Mouse (Mus musculus): Measurements from ENCODE around the gene Coil. TPM values are rescaled to one million over a fixed set of nuclear protein-coding genes. Genes with fewer than 3 reads are reported as not detected.

Coil gene
- polyA plus RNA-seq, 1 experiment: 18.8 TPM

DNA sequence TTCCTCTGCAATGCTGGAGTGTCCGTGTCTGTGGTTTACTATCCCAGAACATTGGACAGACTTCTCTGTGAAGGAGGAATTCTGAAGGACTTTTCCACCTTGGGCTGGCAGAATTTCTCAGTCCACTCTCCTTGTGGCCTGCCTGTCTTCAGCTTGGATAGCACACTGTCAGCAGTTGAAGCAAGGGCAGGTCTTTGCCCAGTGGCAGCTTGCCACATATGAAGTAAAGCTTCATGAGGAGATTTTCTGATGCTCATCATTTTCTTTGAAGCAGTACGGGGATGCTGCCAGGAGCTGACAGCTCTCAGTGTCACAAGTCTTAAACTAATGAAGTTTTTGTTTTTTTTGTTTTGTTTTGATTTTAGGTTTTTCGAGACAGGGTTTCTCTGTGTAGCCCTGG lies 11.2 kb upstream of the Coil start:
- H3K27ac ChIP-seq (ENCODE audit: insufficient read depth, low read length): no peak overlapping the region
- H3K4me1 ChIP-seq (ENCODE audit: control insufficient read depth, insufficient read depth, low read length): no peaks in the 10 kb centered on the region
- TF ChIP-seq CTCF (IDR thresholded peaks at IDR 0.05; ENCODE audit: extremely low read depth, insufficient read depth, low read length) (no peak), POLR2A (IDR thresholded peaks at IDR 0.05; ENCODE audit: extremely low read depth, insufficient read depth, low read length) (no peak)
- no peak overlapping the region for H3K4me3 ChIP-seq (ENCODE audit: insufficient read depth, low read length)

DNA sequence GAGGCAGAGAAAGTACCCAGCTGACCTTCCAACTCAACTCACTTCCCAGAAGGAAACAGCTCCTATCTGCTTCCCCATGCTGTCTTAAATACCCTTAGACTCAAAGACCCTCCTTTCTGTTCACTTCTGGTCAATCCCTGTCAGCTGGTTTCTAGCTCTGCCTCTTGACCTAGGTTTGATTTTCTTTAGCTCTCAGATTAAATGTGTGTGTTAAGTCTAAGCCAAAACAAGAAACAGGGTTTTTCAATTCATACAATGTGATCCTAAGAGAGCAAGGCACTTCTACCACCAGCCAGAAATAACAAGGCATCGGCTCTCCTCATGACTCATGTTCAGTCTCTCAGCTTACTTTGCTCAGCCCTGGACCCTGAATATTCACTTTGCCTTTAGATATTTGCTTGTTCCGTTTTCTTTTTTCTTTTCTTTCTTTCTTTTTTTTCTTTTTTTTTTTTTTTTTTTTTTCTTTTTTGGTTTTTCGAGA lies 3.1 kb upstream of the Coil start, which contains the start of gene Elobl:
TSS of gene Elobl (minus strand) at position 51 of the 481 bp plus-strand sequence.
- H3K27ac ChIP-seq (ENCODE audit: insufficient read depth, low read length): no peak within 1 kb of the TSS
- H3K4me3 ChIP-seq (ENCODE audit: insufficient read depth, low read length): no peak within 1 kb of the TSS
- TF ChIP-seq POLR2A (IDR thresholded peaks at IDR 0.05; ENCODE audit: extremely low read depth, insufficient read depth, low read length): no peak
- TF ChIP-seq CTCF (IDR thresholded peaks at IDR 0.05; ENCODE audit: extremely low read depth, insufficient read depth, low read length): no peak
- H3K4me1 ChIP-seq (ENCODE audit: control insufficient read depth, insufficient read depth, low read length): no peaks in the 10 kb centered on the region

DNA sequence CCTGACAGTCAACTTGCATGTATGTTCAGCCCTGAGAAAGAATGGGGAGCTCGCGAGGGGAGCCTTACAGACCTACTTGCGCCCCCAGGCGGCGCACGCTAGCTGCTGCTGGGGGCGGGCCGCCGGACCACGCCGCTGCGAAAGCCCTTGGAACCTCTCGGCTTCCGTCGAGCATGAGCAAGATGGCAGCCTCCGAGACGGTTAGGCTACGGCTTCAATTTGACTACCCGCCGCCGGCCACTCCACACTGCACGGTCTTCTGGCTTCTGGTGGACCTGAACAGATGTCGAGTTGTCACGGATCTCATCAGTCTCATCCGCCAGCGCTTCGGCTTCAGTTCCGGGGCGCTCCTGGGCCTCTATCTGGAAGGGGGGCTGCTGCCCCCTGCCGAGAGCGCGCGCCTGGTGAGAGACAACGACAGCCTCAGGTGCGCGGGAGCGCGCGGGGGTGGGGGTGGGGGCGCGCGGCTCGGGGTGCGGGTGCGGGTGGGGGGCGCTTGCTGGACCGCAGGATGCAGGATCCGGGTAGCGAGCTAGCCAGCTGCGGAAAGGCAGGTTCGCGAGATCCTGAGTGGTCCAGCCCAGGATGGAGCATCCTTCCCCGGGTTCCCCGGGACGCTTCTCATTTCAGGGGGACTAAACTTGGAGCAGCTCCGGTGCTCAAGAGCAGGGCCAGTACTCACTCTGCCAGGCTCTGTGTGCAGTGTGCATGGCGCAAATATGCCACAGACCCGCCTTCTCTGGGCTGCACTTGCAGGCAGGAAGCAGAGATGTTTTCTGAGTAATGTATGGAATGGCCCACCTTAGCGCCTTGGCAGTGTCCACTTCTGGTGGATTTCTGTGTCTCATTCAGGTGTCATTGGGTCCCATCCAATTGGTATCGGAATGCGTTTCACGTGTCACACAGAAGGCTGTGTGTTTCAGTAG lies 4.0 kb downstream of the Coil start:
- peak overlapping the region; percentile 61 for H3K4me3 ChIP-seq (ENCODE audit: insufficient read depth, low read length)
- H3K4me1 ChIP-seq (ENCODE audit: control insufficient read depth, insufficient read depth, low read length): peaks cover 2% of the 10 kb centered on the region; the same call in 1 of the 2 replicates
- TF ChIP-seq CTCF (IDR thresholded peaks at IDR 0.05; ENCODE audit: extremely low read depth, insufficient read depth, low read length) (peak; percentile 69), POLR2A (IDR thresholded peaks at IDR 0.05; ENCODE audit: extremely low read depth, insufficient read depth, low read length) (peak; percentile 56)
- H3K27ac ChIP-seq (ENCODE audit: insufficient read depth, low read length): peak overlapping the region; percentile 93

DNA sequence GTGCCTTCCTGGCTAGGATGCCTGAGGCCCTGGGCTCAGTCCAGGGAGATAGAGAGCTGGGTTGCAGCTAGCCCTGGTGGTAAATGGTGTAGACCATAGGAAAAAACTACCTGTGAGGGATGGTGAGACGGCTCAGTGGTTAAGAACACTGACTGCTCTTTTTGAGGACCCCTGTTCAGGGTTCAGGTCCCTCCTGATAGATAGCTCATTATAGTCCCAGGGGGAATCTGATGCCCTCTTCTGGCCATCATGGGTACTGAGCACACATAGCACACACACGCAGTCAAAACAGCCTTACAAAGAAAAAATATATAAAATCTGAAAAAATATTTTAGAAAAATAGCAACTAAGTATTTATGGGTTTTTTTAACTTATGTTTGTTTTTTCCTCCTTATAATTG lies 6.3 kb downstream of the Coil start:
- Histone ChIP-seq H3K27ac (ENCODE audit: insufficient read depth, low read length) (no peak overlapping the region), H3K4me3 (ENCODE audit: insufficient read depth, low read length) (no peak overlapping the region), H3K4me1 (ENCODE audit: control insufficient read depth, insufficient read depth, low read length) (peaks cover 2% of the 10 kb centered on the region; the same call in 1 of the 2 replicates)
- peak; percentile 23; the same call in 1 of the 2 replicates for TF ChIP-seq CTCF (IDR thresholded peaks at IDR 0.05; ENCODE audit: extremely low read depth, insufficient read depth, low read length)
- no peak for TF ChIP-seq POLR2A (IDR thresholded peaks at IDR 0.05; ENCODE audit: extremely low read depth, insufficient read depth, low read length)

DNA sequence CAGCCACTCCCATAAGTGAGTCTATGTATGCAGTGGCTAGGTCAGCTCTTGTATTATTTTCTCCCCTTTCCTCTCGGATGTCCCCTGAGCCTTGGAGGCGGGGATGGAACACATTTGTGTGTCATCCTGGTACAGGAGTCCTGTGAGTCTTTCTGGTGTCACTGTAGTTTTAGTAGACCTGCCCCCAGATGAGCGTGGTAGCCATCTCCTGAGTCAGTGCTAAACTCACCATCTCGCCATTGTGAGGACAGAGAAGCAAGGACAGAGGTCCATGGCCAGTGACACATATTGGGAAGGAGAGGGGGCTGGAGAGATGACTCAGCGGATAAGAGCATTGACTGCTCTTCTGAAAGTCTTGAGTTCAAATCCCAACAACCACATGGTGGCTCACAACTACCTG lies 7.1 kb downstream of the Coil start:
- no peak overlapping the region for H3K4me3 ChIP-seq (ENCODE audit: insufficient read depth, low read length)
- TF ChIP-seq POLR2A (IDR thresholded peaks at IDR 0.05; ENCODE audit: extremely low read depth, insufficient read depth, low read length): no peak
- TF ChIP-seq CTCF (IDR thresholded peaks at IDR 0.05; ENCODE audit: extremely low read depth, insufficient read depth, low read length): no peak
- no peak overlapping the region for H3K27ac ChIP-seq (ENCODE audit: insufficient read depth, low read length)
- H3K4me1 ChIP-seq (ENCODE audit: control insufficient read depth, insufficient read depth, low read length): peaks cover 2% of the 10 kb centered on the region; the same call in 1 of the 2 replicates

DNA sequence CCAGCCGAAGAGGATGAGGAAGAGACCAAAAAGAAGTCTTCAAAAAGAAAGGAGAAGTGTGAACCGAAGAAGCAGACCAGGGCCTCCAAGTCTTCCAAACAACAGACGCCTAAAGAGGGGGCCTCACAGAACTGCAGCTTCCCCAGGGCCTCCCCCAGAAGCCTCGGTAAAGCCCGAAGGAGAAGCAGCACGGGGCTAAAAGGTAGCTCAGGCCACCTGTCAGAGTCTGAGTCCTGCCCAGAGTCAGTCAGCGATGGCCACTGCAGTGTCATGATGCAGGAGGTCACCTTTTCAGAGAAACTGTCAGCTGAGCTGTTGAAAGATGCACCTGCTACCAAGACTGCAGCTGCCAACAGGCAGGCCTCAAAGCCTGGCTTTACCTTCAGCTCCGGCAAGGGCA lies 11.3 kb downstream of the Coil start:
- no peaks in the 10 kb centered on the region for H3K4me1 ChIP-seq (ENCODE audit: control insufficient read depth, insufficient read depth, low read length)
- TF ChIP-seq CTCF (IDR thresholded peaks at IDR 0.05; ENCODE audit: extremely low read depth, insufficient read depth, low read length) (no peak), POLR2A (IDR thresholded peaks at IDR 0.05; ENCODE audit: extremely low read depth, insufficient read depth, low read length) (no peak)
- H3K4me3 ChIP-seq (ENCODE audit: insufficient read depth, low read length): no peak overlapping the region
- no peak overlapping the region for H3K27ac ChIP-seq (ENCODE audit: insufficient read depth, low read length)

DNA sequence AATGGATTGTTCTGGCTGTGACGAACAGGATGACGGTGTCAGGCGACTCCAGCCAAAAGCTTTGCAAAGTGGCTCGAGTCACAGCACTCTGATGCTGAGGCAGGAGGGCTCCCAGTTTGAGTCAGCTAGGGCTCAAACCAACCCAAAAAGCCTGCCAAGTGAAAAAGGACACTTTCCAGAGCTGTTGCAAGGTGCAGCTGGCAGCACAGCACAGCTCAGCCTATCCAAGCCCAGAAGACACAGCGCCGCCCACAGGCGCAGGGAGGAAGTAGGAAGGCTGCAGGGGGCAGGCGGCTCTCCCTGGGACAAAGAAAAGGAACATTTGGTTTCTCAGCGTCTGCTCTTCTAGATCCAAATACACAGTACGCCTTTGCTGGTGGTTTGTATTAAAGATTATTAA lies 16.6 kb downstream of the Coil start:
- Histone ChIP-seq H3K27ac (ENCODE audit: insufficient read depth, low read length) (no peak overlapping the region), H3K4me3 (ENCODE audit: insufficient read depth, low read length) (no peak overlapping the region), H3K4me1 (ENCODE audit: control insufficient read depth, insufficient read depth, low read length) (no peaks in the 10 kb centered on the region)
- 0 out of 2 replicates have a peak, but pooled peaks have one; percentile 12 for TF ChIP-seq CTCF (IDR thresholded peaks at IDR 0.05; ENCODE audit: extremely low read depth, insufficient read depth, low read length)
- TF ChIP-seq POLR2A (IDR thresholded peaks at IDR 0.05; ENCODE audit: extremely low read depth, insufficient read depth, low read length): no peak

DNA sequence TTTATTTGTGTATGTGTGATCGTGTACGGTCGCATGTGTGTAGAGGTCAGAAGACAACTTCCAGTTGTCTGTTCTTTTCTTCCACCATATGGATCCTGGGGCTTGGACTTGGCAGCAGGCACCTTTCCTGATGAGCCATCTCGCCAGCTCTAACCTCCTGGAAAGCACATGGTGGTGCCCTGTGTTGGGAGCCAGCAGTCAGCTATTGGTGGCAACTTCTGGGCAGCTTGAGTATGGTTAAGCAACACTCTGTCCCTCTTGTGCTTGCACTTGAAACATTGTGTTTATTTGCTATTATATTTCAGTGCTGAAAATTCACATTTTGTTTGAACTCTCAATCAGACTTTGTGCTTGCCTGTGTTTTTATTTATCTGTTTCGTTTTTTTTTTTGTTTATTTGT lies 18.9 kb downstream of the Coil start:
- Histone ChIP-seq H3K27ac (ENCODE audit: insufficient read depth, low read length) (no peak overlapping the region), H3K4me3 (ENCODE audit: insufficient read depth, low read length) (no peak overlapping the region), H3K4me1 (ENCODE audit: control insufficient read depth, insufficient read depth, low read length) (no peaks in the 10 kb centered on the region)
- TF ChIP-seq POLR2A (IDR thresholded peaks at IDR 0.05; ENCODE audit: extremely low read depth, insufficient read depth, low read length): no peak
- TF ChIP-seq CTCF (IDR thresholded peaks at IDR 0.05; ENCODE audit: extremely low read depth, insufficient read depth, low read length): no peak

DNA sequence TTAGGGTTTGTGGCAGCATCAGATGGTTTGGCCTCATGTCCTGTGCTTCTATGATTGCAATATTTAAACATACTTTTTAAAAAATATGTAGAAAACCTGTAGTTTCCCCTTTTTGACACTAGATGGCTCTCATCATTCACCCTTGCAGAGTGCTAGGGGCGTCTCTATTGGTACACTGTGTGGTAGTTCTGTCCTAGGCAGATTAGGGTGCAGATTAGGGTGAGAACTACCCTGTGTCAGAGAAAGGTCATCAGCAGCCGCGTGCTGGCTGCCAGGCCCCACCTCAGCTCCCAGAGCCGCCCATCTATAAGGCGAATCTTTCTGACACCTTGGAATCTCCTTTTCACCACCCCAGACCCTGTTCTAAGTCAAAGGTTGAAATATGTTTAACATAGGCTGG lies 19.5 kb downstream of the Coil start:
- Histone ChIP-seq H3K27ac (ENCODE audit: insufficient read depth, low read length) (no peak overlapping the region), H3K4me1 (ENCODE audit: control insufficient read depth, insufficient read depth, low read length) (no peaks in the 10 kb centered on the region), H3K4me3 (ENCODE audit: insufficient read depth, low read length) (no peak overlapping the region)
- TF ChIP-seq POLR2A (IDR thresholded peaks at IDR 0.05; ENCODE audit: extremely low read depth, insufficient read depth, low read length) (no peak), CTCF (IDR thresholded peaks at IDR 0.05; ENCODE audit: extremely low read depth, insufficient read depth, low read length) (peak; percentile 24; the same call in 1 of the 2 replicates)

DNA sequence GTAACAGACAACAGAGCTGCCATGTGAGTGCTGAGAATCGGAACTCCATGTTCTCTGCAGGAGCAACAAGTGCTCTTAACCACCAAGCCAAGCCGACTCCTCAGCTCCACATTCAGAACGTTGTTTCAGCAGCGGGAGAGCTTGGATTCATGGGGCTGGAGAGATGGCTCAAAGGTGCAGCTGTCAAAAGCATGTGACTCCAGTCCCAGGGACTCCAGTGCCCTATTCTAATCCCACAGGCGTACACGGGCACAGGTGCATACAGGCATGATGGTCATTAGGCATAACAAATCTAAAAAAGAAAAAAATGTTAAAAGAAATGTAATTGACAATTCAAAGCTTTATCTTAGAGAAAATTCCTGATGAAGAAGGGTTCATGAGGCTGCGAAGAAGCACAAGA lies 23.1 kb downstream of the Coil start:
- no peak for TF ChIP-seq POLR2A (IDR thresholded peaks at IDR 0.05; ENCODE audit: extremely low read depth, insufficient read depth, low read length)
- TF ChIP-seq CTCF (IDR thresholded peaks at IDR 0.05; ENCODE audit: extremely low read depth, insufficient read depth, low read length): no peak
- no peaks in the 10 kb centered on the region for H3K4me1 ChIP-seq (ENCODE audit: control insufficient read depth, insufficient read depth, low read length)
- no peak overlapping the region for H3K4me3 ChIP-seq (ENCODE audit: insufficient read depth, low read length)
- H3K27ac ChIP-seq (ENCODE audit: insufficient read depth, low read length): no peak overlapping the region

Data from cortical plate, adult 2 months (tissue).